Mouse (Mus musculus) mouse embryonic stem cell (cell line): Measurements from ENCODE around the gene Mid1.
"Not testable (repeated sequence)": the region's sequence is repeated elsewhere in the genome, so short reads cannot be mapped to it uniquely, and the experiment has no call there.

Source experiments
- in situ Hi-C, 2 experiments: fragments of 300-500 bp; cut with MboI; formaldehyde crosslinking; loops; 1 replicate in 1 of 2; 3 replicates in 1 of 2; pipeline ENCODE4 v1.14.3; 2019 to 2020; ENCODE audit warnings: low sequenced_read_pairs in 2 of 2, low pct_unique_long_range_greater_than_20kb in 1 of 2, mixed read lengths in 1 of 2; ENCODE audit not compliant: unreplicated experiment in 1 of 2

Gene Mid1

GRCm38 (mm10) chrX:170002510-170003197 lies 317.7 kb downstream of the Mid1 start:
- in situ Hi-C loops: not testable (repeated sequence)

- in situ Hi-C loops: not testable (repeated sequence)
Observed at GRCm38 (mm10) chrX:170003536-170003935, 318.5 kb downstream of the Mid1 start.

GRCm38 (mm10) chrX:170004236-170004635 lies 319.2 kb downstream of the Mid1 start:
- in situ Hi-C loops: not testable (repeated sequence)

- in situ Hi-C loops: not testable (repeated sequence)
Observed at GRCm38 (mm10) chrX:170004793-170005192, 319.8 kb downstream of the Mid1 start.

- in situ Hi-C loops: not testable (repeated sequence)
Observed at GRCm38 (mm10) chrX:170005194-170005593, 320.2 kb downstream of the Mid1 start.

GRCm38 (mm10) chrX:170005695-170006297 lies 320.8 kb downstream of the Mid1 start:
- in situ Hi-C loops: not testable (repeated sequence)

GRCm38 (mm10) chrX:170006694-170007247 lies 321.8 kb downstream of the Mid1 start:
- in situ Hi-C loops: not testable (repeated sequence)

GRCm38 (mm10) chrX:170007375-170008178 lies 322.6 kb downstream of the Mid1 start:
- in situ Hi-C loops: not testable (repeated sequence)

GRCm38 (mm10) chrX:170008179-170008467 lies 323.1 kb downstream of the Mid1 start:
- in situ Hi-C loops: not testable (repeated sequence)

GRCm38 (mm10) chrX:170008584-170008983 lies 323.6 kb downstream of the Mid1 start:
- in situ Hi-C loops: not testable (repeated sequence)

GRCm38 (mm10) chrX:170009016-170009750 lies 324.2 kb downstream of the Mid1 start, which contains the start of gene Gm21887:
Gm21887 (plus strand) TSS chrX:170009659.
- in situ Hi-C loops: not testable (repeated sequence)

- in situ Hi-C loops: not testable (repeated sequence)
Observed at GRCm38 (mm10) chrX:170009801-170010221, 324.8 kb downstream of the Mid1 start.

- in situ Hi-C loops: not testable (repeated sequence)
Observed at GRCm38 (mm10) chrX:170010581-170011528, 325.9 kb downstream of the Mid1 start.

GRCm38 (mm10) chrX:170011529-170011879 lies 326.5 kb downstream of the Mid1 start:
- in situ Hi-C loops: not testable (repeated sequence)

GRCm38 (mm10) chrX:170013421-170013820 lies 328.4 kb downstream of the Mid1 start:
- in situ Hi-C loops: not testable (repeated sequence)

- in situ Hi-C loops: not testable (repeated sequence)
Observed at GRCm38 (mm10) chrX:170014038-170014437, 329.0 kb downstream of the Mid1 start.

- in situ Hi-C loops: not testable (repeated sequence)
Observed at GRCm38 (mm10) chrX:170015883-170016282, 330.9 kb downstream of the Mid1 start.
